Mouse (Mus musculus) spleen, postnatal 10 days (tissue): Measurements from ENCODE around the gene Fam241b.
A peak's percentile ranks its signal among the peaks of the same experiment; 100 is the strongest.

Experiments used
- DNase-seq, 2 experiments: peaks; one replicate each; pipeline ENCODE4 v3.0.0; 2021 to 2022; ENCODE audit warnings: low spot score in 2 of 2

Gene Fam241b

GRCm38 (mm10) chr10:62132691-62133281, 10.9 kb downstream of the Fam241b start, which contains the start of gene Neurog3:
Gene Neurog3, plus strand, starts transcription at chr10:62133090.
- peak in 1 of 2 experiments; percentile 51 for DNase-seq

- DNase-seq, result no peak
These were observed 15.3 kb downstream of the Fam241b start for GRCm38 (mm10) chr10:62128316-62128951.

GRCm38 (mm10) chr10:62127711-62128231, 15.9 kb downstream of the Fam241b start:
- no peak for DNase-seq

GRCm38 (mm10) chr10:62127137-62127536, 16.6 kb downstream of the Fam241b start:
- peak in 1 of 2 experiments; percentile 33 for DNase-seq

- DNase-seq, result no peak
These were observed 29.7 kb downstream of the Fam241b start for GRCm38 (mm10) chr10:62113865-62114647.

- no peak for DNase-seq
These were observed 32.5 kb downstream of the Fam241b start for GRCm38 (mm10) chr10:62111207-62111576.

GRCm38 (mm10) chr10:62110504-62111206, 33.1 kb downstream of the Fam241b start:
- DNase-seq, result peak; percentile 55 to 77

GRCm38 (mm10) chr10:62107048-62107447, 36.7 kb downstream of the Fam241b start:
- no peak for DNase-seq

- peak; percentile 37 to 75 for DNase-seq
These were observed 38.7 kb downstream of the Fam241b start for GRCm38 (mm10) chr10:62104835-62105576.

GRCm38 (mm10) chr10:62101504-62102439, 41.9 kb downstream of the Fam241b start:
- DNase-seq, result peak; percentile 34 to 79

- DNase-seq, result no peak
These were observed 43.8 kb downstream of the Fam241b start for GRCm38 (mm10) chr10:62099749-62100403.

GRCm38 (mm10) chr10:62094401-62094800, 49.3 kb downstream of the Fam241b start:
- no peak for DNase-seq

- DNase-seq, result no peak
These were observed 49.8 kb downstream of the Fam241b start for GRCm38 (mm10) chr10:62093903-62094302.

- no peak for DNase-seq
These were observed 54.2 kb downstream of the Fam241b start for GRCm38 (mm10) chr10:62089486-62089885.

GRCm38 (mm10) chr10:62089071-62089470, 54.6 kb downstream of the Fam241b start:
- DNase-seq, result no peak

GRCm38 (mm10) chr10:62088411-62088810, 55.3 kb downstream of the Fam241b start:
- no peak for DNase-seq

GRCm38 (mm10) chr10:62086826-62087225, 56.9 kb downstream of the Fam241b start:
- no peak for DNase-seq

- no peak for DNase-seq
These were observed 57.7 kb downstream of the Fam241b start for GRCm38 (mm10) chr10:62086044-62086443.
